21 mouse cellular contexts compared by ENCODE assay signal in the genomic region with DNA sequence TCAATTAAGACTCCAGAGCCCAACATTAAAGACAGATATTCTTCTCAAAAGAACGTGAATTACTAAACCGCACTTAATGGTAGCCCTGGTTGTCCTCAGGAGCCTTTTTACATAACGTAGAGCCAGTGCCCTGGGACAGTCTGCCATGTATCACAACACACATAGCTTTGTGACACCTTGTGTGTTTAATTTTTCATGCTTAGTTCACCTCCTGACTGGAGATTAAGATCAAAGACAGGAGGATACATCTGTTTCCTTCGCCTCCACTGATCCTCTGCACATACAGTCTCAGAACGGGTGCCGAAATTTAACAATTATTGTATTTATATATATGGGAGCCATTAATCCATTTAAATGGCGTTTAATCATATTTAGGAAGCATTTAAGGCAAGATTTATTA.
"Had no signal": no experiment of that assay in that cellular context is flagged by ENCODE, and none has a peak within 500 bp of the region (broad histone marks: within the 10 kb centered on the region; RNA-seq: fewer than 3 reads in every experiment).

No protein-coding gene starts in this region.

- ATAC-seq: liver, postnatal 0 days; midbrain, embryonic 16.5 days had no signal

- H3K4me1 ChIP-seq: liver, embryonic 13.5 days; liver, embryonic 15.5 days; midbrain, embryonic 10.5 days; midbrain, embryonic 12.5 days; neural tube, embryonic 15.5 days had no signal

- H3K27me3 ChIP-seq: liver, embryonic 13.5 days; liver, embryonic 15.5 days; midbrain, embryonic 12.5 days; neural tube, embryonic 13.5 days; neural tube, embryonic 15.5 days had no signal

- H3K9me3 ChIP-seq: liver, embryonic 13.5 days; liver, embryonic 15.5 days; midbrain, embryonic 10.5 days; midbrain, embryonic 12.5 days; neural tube, embryonic 13.5 days; neural tube, embryonic 15.5 days had no signal

- H3K27ac ChIP-seq: liver, embryonic 13.5 days; liver, embryonic 15.5 days; macrophage; midbrain, embryonic 10.5 days; midbrain, embryonic 12.5 days; neural tube, embryonic 13.5 days; neural tube, embryonic 15.5 days had no signal

- DNase-seq: liver, embryonic 13.5 days; liver, postnatal 0 days; lung, postnatal 14 days; lung, postnatal 36 days; midbrain, embryonic 14.5 days; retina, postnatal 1 day; right cerebral cortex, adult 18-20 months; right cerebral cortex, postnatal 25 days; right cerebral cortex, postnatal 4 days; spleen, adult 18-20 months; thymus, adult 18-20 months; thymus, postnatal 14 days; thymus, postnatal 36 days had no signal

- H3K36me3 ChIP-seq: liver, embryonic 13.5 days; liver, embryonic 15.5 days; midbrain, embryonic 10.5 days; midbrain, embryonic 12.5 days; neural tube, embryonic 13.5 days; neural tube, embryonic 15.5 days had no signal

- H3K9ac ChIP-seq: liver, embryonic 13.5 days; liver, embryonic 15.5 days; liver, postnatal 0 days; midbrain, embryonic 12.5 days; neural tube, embryonic 13.5 days; neural tube, embryonic 15.5 days had no signal

- H3K4me3 ChIP-seq: liver, embryonic 13.5 days; liver, embryonic 15.5 days; midbrain, embryonic 10.5 days; midbrain, embryonic 12.5 days; myocyte; neural tube, embryonic 13.5 days; neural tube, embryonic 15.5 days had no signal

- H3K4me2 ChIP-seq: liver, embryonic 13.5 days; liver, embryonic 15.5 days; midbrain, embryonic 12.5 days; neural tube, embryonic 13.5 days; neural tube, embryonic 15.5 days had no signal
